Mouse (Mus musculus) C2C12 (cell line): ENCODE measurements around the gene Gm33543.

Source experiments
- CEBPB ChIP-seq: IDR thresholded peaks from one replicate; pipeline ENCODE4 v1.6.1; 2011; ENCODE audit warnings: low read depth, mild to moderate bottlenecking, control low read depth, moderate library complexity
- CTCF ChIP-seq: IDR thresholded peaks from one replicate; pipeline ENCODE4 v1.5.1; 2011; ENCODE audit not compliant: control insufficient read depth, insufficient read depth, insufficient read length
- FOSL1 ChIP-seq: IDR thresholded peaks from one replicate; pipeline ENCODE4 v1.8.0; 2011; ENCODE audit warnings: mild to moderate bottlenecking, low read length; ENCODE audit not compliant: poor library complexity, insufficient read depth, severe bottlenecking
- MAX ChIP-seq: IDR thresholded peaks from one replicate; pipeline ENCODE4 v1.6.1; 2011; ENCODE audit warnings: mild to moderate bottlenecking, control low read depth
- MYOD1 ChIP-seq: IDR thresholded peaks from one replicate; pipeline ENCODE4 v1.6.1; 2011; ENCODE audit warnings: low read depth; ENCODE audit not compliant: control insufficient read depth, insufficient read length
- USF1 ChIP-seq: IDR thresholded peaks from one replicate; pipeline ENCODE4 v1.6.1; 2011; ENCODE audit warnings: low read depth, mild to moderate bottlenecking, control low read depth, moderate library complexity

- TF ChIP-seq CTCF: no peak
- TF ChIP-seq USF1: no peak
- TF ChIP-seq MAX: no peak
- TF ChIP-seq CEBPB: no peak
- no peak for TF ChIP-seq FOSL1
- no peak for TF ChIP-seq MYOD1
Observed at GRCm38 (mm10) chr10:95842789-95843637, at the start of gene Gm33543.
